Mouse (Mus musculus): ENCODE measurements around the gene Exoc7. TPM values are rescaled to one million over a fixed set of nuclear protein-coding genes. Genes with fewer than 3 reads are reported as not detected.

Gene Exoc7
- polyA plus RNA-seq, 1 experiment from 2014 or later = 56.5 TPM

GRCm38 (mm10) chr11:116241744-116242235, 65.2 kb downstream of the Exoc7 start:
- Histone ChIP-seq H3K9me3 (replicated peaks; ENCODE audit: low read length) (no peaks in the 10 kb centered on the region), H3K27ac (peak overlapping the region; percentile 87), H3K36me3 (ENCODE audit: insufficient read depth, low read length) (peaks cover 24% of the 10 kb centered on the region), H3K27me3 (ENCODE audit: insufficient read depth, low read length) (no peaks in the 10 kb centered on the region), H3K4me2 (ENCODE audit: low read length) (no peak overlapping the region), H3K4me1 (replicated peaks; ENCODE audit: insufficient read depth, low read length) (peaks cover 22% of the 10 kb centered on the region; the same call in 1 of the 2 replicates), H3K9ac (ENCODE audit: low read depth, low read length) (peak overlapping the region; percentile 23; the same call in 1 of the 2 replicates), H3K4me3 (replicated peaks; ENCODE audit: low read depth, low read length) (no peak overlapping the region)
- ATAC-seq (replicated peaks; ENCODE audit: low FRiP score, low read depth) (peak; percentile 51; the same call in 1 of the 2 replicates), DNase-seq (ENCODE audit: low spot score) (peak; percentile 83)
- 20% methylated on average over 12 of the region's 12 CpGs for WGBS
- peak; percentile 20; the same call in 1 of the 2 replicates for TF ChIP-seq CTCF (IDR thresholded peaks at IDR 0.05; ENCODE audit: low read depth)

- Histone ChIP-seq H3K9me3 (replicated peaks; ENCODE audit: low read length) (no peaks in the 10 kb centered on the region), H3K4me1 (replicated peaks; ENCODE audit: insufficient read depth, low read length) (peaks cover 22% of the 10 kb centered on the region; the same call in 1 of the 2 replicates), H3K27me3 (ENCODE audit: insufficient read depth, low read length) (no peaks in the 10 kb centered on the region), H3K9ac (ENCODE audit: low read depth, low read length) (0 out of 2 replicates have a peak overlapping the region, but pooled peaks have one; percentile 5), H3K27ac (0 out of 2 replicates have a peak overlapping the region, but pooled peaks have one; percentile 8), H3K36me3 (ENCODE audit: insufficient read depth, low read length) (peaks cover 5% of the 10 kb centered on the region; the same call in 1 of the 2 replicates), H3K4me3 (replicated peaks; ENCODE audit: low read depth, low read length) (no peak overlapping the region), H3K4me2 (ENCODE audit: low read length) (no peak overlapping the region)
- ATAC-seq (replicated peaks; ENCODE audit: low FRiP score, low read depth) = no peak
- DNase-seq (ENCODE audit: low spot score) = no peak
- WGBS = 24% methylated on average over 7 of the region's 7 CpGs
- no peak for TF ChIP-seq CTCF (IDR thresholded peaks at IDR 0.05; ENCODE audit: low read depth)
Measured at GRCm38 (mm10) chr11:116239797-116240196, 67.2 kb downstream of the Exoc7 start.

Other genes with a start within 250 kb of the Exoc7 start
- 0.54 and 0.75 TPM in 2 replicates for gene Unc13d, start 229.3 kb downstream of the Exoc7 start, polyA plus RNA-seq (2015; fragmentation: Nextera tagmentation; extraction: Ambion mirVana)
- gene Wbp2, start 220.2 kb downstream of the Exoc7 start, polyA plus RNA-seq (2015; fragmentation: Nextera tagmentation; extraction: Ambion mirVana) = 121 and 125 TPM in 2 replicates
- gene Trim47, start 180.0 kb downstream of the Exoc7 start, polyA plus RNA-seq (2015; fragmentation: Nextera tagmentation; extraction: Ambion mirVana) = 40.8 and 41.7 TPM in 2 replicates
- 3.1 and 3.3 TPM in 2 replicates for gene Trim65, start 176.1 kb downstream of the Exoc7 start, polyA plus RNA-seq (2015; fragmentation: Nextera tagmentation; extraction: Ambion mirVana)
- 81.1 and 89.8 TPM in 2 replicates for gene Mrpl38, start 168.4 kb downstream of the Exoc7 start, polyA plus RNA-seq (2015; fragmentation: Nextera tagmentation; extraction: Ambion mirVana)
- gene Fbf1, start 139.1 kb downstream of the Exoc7 start, polyA plus RNA-seq (2015; fragmentation: Nextera tagmentation; extraction: Ambion mirVana) = 16.8 and 20.0 TPM in 2 replicates
- 44.0 and 47.2 TPM in 2 replicates for gene Ten1, start 108.4 kb downstream of the Exoc7 start, polyA plus RNA-seq (2015; fragmentation: Nextera tagmentation; extraction: Ambion mirVana)
- gene Acox1, start 108.2 kb downstream of the Exoc7 start, polyA plus RNA-seq (2015; fragmentation: Nextera tagmentation; extraction: Ambion mirVana) = 55.5 and 64.0 TPM in 2 replicates
- 3.9 and 4.1 TPM in 2 replicates for gene Evpl, start 69.2 kb downstream of the Exoc7 start, polyA plus RNA-seq (2015; fragmentation: Nextera tagmentation; extraction: Ambion mirVana)
- 62.1 and 69.1 TPM in 2 replicates for gene Srp68, start 33.0 kb downstream of the Exoc7 start, polyA plus RNA-seq (2015; fragmentation: Nextera tagmentation; extraction: Ambion mirVana)
- 0.13 and 0.18 TPM in 2 replicates for gene Galr2, start 26.3 kb downstream of the Exoc7 start, polyA plus RNA-seq (2015; fragmentation: Nextera tagmentation; extraction: Ambion mirVana)
- 2.5 TPM in 2 replicates for gene Foxj1, start 28.2 kb upstream of the Exoc7 start, polyA plus RNA-seq (2015; fragmentation: Nextera tagmentation; extraction: Ambion mirVana)
- gene Rnf157, start 105.8 kb upstream of the Exoc7 start, polyA plus RNA-seq (2015; fragmentation: Nextera tagmentation; extraction: Ambion mirVana) = 7.4 and 8.1 TPM in 2 replicates
- 53.5 and 53.6 TPM in 2 replicates for gene Ubald2, start 126.9 kb upstream of the Exoc7 start, polyA plus RNA-seq (2015; fragmentation: Nextera tagmentation; extraction: Ambion mirVana)
- gene Qrich2, start 159.0 kb upstream of the Exoc7 start, polyA plus RNA-seq (2015; fragmentation: Nextera tagmentation; extraction: Ambion mirVana) = 0.24 and 0.32 TPM in 2 replicates
- 150 and 167 TPM in 2 replicates for gene Prpsap1, start 187.0 kb upstream of the Exoc7 start, polyA plus RNA-seq (2015; fragmentation: Nextera tagmentation; extraction: Ambion mirVana)
- gene Sphk1, start 223.7 kb upstream of the Exoc7 start, polyA plus RNA-seq (2015; fragmentation: Nextera tagmentation; extraction: Ambion mirVana) = 8.0 and 9.0 TPM in 2 replicates

Data from kidney, postnatal 0 days (tissue).